Mouse (Mus musculus): ENCODE measurements at regions not wholly inside any gene's neighbourhood (a gene's known extent, or its start where the extent isn't known, plus 50 kb on each side); places are given as distances from the start of the nearest gene placed in this dataset.
"Not testable (repeated sequence)": the region's sequence is repeated elsewhere in the genome, so short reads cannot be mapped to it uniquely, and the experiment has no call there.

DNA sequence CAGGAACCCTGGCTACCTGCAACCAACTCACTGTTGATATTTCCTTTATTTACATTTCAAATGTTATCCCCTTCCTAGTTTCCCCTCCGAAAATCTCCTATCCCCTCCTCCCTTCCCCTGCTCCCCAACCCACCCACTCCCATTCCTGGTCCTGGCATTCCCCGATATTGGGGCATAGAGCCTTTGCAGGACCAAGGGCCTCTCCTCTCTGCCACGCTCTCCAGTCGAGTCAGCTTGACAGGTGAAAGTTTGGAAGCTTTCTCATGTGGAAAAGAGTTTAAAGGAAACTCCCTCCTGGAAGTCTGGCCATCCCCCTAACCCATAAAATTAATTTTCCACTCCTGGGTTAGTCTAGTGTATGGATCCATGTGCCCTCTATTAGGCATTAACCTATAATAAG is 229.9 kb downstream of the Samd9l start:
- not testable (repeated sequence) for TF ChIP-seq CHD2 (IDR thresholded peaks at IDR 0.05; ENCODE audit: low read depth, low read length); ZC3H11A (IDR thresholded peaks at IDR 0.05; ENCODE audit: borderline replicate concordance, low read depth, low read length); ZNF384 (IDR thresholded peaks at IDR 0.05; ENCODE audit: low read depth, low read length); MAFK (IDR thresholded peaks at IDR 0.05; ENCODE audit: insufficient read depth, low read depth, low read length)
